Mouse (Mus musculus): Measurements from ENCODE around the gene Fbxw20.
A peak's percentile ranks its signal among the peaks of the same experiment; 100 is the strongest.
"Not testable (repeated sequence)": the region's sequence is repeated elsewhere in the genome, so short reads cannot be mapped to it uniquely, and the experiment has no call there.

Gene Fbxw20

DNA sequence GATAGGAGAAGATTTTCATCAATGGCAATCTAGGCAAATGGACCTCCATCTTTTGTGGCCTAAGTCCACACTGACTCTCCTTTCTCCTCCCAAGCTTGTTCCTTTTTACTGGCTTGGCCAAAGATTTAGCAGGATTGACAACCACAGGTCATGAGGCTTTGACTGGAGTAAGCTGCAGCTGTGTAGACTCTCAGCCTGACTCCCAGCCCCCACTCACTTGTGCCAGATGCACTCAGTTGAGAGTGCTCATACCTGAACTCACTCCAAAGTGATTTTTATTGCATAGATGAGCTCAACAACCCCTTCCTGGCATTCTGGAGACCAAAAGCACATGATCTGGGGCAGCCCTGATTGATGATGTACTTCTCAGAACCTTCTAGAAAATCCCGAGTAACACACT lies at the start of gene Fbxw20:
Fbxw20 (minus strand) TSS at position 101 of the 400 bp plus-strand sequence.
- DNase-seq (ENCODE audit: low read depth, low spot score), result no peak

DNA sequence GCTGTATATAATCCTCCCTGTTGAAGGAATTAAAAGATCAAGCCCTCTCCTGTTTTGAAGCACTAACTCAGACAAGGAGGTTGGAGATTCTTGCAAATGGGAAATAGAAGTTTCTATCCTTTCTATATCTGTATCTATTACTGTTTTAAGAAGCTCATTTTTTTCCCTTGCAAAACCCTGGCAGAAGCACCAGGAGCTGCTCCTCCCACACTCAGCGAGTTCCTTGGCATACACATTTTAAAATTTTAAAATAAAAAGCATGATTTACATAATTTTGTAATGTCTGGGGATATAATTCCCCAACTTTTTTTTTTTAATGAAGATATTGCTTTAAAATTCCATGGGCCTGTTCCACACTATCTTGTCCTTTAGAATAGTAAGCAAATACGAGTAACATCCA lies 28.5 kb upstream of the Fbxw20 start:
- no peak for DNase-seq (ENCODE audit: low read depth, low spot score)

DNA sequence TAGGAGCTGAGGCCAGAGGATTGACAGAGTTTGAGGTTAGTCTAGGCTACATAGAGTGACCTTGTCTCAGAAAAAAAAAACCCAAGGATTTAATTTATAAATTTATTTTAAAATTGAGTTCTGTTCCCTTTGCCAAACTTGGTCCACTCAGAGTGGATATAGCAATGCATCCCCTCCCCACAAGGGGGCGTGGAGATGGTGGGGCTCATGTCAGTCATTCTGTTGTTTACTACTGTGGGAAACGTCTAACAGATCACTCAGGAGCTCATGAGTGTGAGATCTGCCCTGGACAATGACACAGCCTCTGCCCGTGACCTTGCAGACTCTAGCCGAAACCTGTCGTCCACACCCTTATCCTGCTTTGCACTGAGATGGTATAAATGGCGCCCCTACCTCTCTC lies 16.1 kb downstream of the Fbxw20 start:
- DNase-seq (ENCODE audit: low read depth, low spot score), result peak; percentile 11

DNA sequence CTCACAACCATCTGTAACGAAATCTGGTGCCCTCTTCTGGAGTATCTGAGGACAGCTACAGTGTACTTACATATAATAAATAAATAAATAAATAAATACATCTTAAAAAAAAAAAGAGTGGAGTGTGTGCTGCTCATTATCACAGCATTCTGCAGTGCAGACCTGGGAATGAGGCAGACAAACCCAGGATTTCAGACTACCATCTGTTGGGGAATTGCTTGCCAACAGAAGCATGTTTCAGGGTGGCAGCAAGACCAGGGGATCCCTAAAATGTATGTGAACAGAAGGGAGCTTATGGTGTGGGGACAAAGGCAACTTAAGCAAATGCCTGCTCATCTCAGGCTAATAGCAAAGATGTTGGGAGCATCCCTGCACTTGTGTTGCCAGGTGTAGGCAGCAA lies 33.2 kb downstream of the Fbxw20 start:
- not testable (repeated sequence) for DNase-seq (ENCODE audit: low read depth, low spot score)

DNA sequence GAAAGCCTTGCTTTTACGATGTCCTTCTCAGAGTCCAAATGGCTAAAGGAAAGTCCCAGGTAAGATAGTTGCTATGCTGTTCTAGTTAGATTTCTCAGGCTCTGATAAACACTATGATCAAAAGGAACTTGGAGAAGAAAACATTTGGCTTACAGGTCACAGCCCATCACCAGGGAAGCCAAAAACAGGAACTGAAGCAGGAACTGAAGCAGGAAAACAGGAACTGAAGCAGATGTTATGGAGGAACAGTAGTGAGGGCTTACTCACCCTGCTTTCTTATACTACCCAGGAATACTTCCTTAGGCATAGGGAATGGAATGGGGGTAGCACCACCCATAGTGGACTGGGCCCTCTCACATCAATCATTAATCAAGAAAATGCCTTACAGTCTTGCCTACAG lies 34.2 kb downstream of the Fbxw20 start:
- DNase-seq (ENCODE audit: low read depth, low spot score), result no peak

DNA sequence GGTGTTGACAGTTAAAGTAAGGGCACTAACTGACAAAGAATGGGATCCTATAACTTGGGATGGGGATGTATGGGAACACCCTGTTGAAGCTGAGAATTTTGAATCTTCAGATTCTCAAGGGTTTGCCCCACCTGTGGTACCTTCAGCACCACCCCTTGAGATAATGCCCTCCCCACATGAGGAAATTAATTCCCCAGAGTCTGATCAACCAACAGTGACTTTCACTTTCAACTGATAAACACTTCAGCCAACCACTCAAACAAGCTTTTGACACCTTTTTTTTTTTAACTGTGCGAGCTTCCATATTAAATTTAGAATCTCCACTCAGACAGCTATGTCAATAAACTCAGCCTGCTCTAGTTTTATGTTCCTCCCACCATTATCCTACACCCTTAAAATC lies 35.2 kb downstream of the Fbxw20 start:
- no peak for DNase-seq (ENCODE audit: low read depth, low spot score)

DNA sequence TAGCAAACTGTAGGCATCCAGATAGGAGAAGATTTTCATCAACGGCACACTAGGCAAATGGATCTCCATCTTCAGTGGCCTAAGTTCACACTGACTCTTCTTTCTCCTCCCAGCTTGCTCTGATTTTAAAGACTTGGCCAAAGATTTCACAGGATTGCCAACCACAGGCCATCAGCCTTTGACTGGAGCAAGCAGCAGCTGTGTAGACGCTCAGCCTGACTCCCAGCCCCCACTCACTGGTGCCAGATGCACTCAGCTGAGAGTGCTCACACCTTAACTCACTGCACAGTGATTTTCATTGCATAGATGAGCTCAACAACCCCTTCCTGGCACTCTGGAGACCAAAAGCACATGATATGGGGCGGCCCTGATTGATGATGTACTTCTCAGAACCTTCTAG lies 38.7 kb downstream of the Fbxw20 start, which contains the start of gene Fbxw13:
Fbxw13 (minus strand) TSS at position 101 of the 400 bp plus-strand sequence.
- DNase-seq (ENCODE audit: low read depth, low spot score), result not testable (repeated sequence)

DNA sequence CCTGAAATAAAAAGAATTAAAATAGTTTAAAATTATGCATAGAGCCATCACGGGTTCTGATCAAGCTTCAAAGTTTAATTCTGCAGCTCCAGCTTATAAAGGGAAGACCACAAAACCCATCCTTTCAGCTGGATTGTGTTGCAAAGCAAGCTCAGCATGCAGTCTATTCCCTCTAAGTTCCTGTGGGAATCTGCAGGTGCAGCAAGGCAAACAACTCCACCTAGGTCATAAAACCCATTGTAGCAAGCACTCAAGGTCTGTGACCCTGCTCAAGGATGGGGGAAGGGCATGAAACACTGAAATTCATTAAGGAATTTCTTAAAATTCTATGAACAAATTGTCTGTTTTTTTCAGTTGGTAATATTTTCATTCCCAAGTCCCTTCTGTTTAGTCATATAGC lies 57.3 kb downstream of the Fbxw20 start:
- peak; percentile 38 for DNase-seq (ENCODE audit: low read depth, low spot score)

DNA sequence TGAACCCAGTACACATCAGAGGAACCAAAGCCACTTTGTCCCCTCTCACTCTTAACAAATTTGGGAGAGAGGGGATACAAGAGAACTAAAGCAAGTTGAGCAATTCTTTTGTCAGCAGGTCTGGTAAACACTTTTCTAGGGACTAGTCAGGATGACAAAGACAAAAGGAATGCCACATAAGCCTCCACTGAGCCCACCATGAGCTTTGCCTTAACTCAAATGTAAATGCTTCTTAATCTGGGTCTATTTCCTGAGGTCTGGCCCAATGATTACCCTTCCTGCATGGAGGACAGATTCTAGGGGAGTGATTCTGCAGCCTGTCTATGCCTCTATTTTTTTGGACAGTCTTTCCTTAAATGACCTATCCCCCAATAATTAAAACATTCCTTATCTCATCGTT lies 58.3 kb downstream of the Fbxw20 start:
- DNase-seq (ENCODE audit: low read depth, low spot score), result no peak
